Comparison of ENCODE assay signal across 13 mouse cellular contexts in the genomic region with DNA sequence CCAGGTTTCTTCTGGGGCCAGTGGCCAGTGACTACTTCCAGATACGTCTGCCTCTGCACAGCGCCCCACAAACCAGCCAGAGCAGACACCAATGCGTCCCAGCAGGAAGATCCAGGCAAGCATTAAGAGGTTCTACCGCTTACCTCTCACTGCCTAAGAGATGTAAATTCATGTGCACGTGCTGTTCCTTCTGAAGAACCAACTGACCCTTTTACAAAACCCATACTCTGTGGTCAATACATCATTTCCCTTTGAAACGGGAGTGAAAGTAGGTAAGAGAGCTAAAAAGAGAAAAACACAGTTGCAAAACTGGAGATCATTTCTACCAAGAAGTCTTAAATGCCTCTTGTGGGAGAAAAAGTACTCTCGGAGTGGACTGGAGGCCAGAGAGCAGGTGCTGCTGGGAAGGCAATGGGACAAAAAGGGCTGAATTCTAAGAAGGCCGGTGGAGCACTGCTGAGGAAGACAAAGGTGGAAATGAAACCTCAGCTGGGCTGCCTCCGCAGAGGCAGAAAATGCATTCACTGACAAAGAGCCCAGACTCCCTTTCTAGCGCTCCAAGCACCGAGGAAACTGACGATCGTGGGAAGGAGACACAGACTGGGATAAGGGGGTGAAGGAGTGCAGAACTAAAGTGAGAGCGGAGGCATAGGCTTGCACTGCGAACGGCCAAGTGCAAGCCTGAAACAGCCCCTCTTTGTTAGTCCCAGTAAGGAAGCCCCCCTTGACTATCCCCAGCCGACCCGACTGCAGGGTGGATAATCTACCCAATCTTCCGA. TPM values are rescaled to one million over a fixed set of nuclear protein-coding genes. Genes with fewer than 3 reads are reported as not detected.
A peak's percentile ranks its signal among the peaks of the same experiment; 100 is the strongest.
DNase-seq lines count a peak whose midpoint lies in the region; ATAC-seq and TF ChIP-seq lines count a peak whose summit lies in the region.
"Had no signal": no experiment of that assay in that cellular context is flagged by ENCODE, and none has a peak within 500 bp of the region (broad histone marks: within the 10 kb centered on the region; RNA-seq: fewer than 3 reads in every experiment).

No protein-coding gene starts in this region.

- H3K4me2 ChIP-seq in neural tube, embryonic 15.5 days: no peak overlapping the region
- H3K4me2 ChIP-seq: liver, embryonic 12.5 days had no signal

- peak overlapping the region; percentile 23; the same call in 1 of the 2 replicates for H3K4me3 ChIP-seq in forebrain, embryonic 10.5 days
- no peak overlapping the region for H3K4me3 ChIP-seq in left cerebral cortex, adult 2 months
- H3K4me3 ChIP-seq in neural tube, embryonic 15.5 days (replicated peaks): no peak overlapping the region
- H3K4me3 ChIP-seq: liver, embryonic 12.5 days had no signal

- no peak for TF ChIP-seq CTCF in left cerebral cortex, adult 2 months (IDR thresholded peaks at IDR 0.05)

- peaks cover 4% of the 10 kb centered on the region; the same call in 1 of the 2 replicates for H3K9me3 ChIP-seq in forebrain, embryonic 10.5 days
- no peaks in the 10 kb centered on the region for H3K9me3 ChIP-seq in neural tube, embryonic 15.5 days (replicated peaks)

- 46% methylated on average over 19 of the region's 19 CpGs for WGBS in forebrain, embryonic 10.5 days
- WGBS in neural tube, embryonic 15.5 days: 49% methylated on average over 19 of the region's 19 CpGs

- H3K36me3 ChIP-seq in forebrain, embryonic 10.5 days (replicated peaks): peaks cover 72% of the 10 kb centered on the region
- peaks cover 45% of the 10 kb centered on the region for H3K36me3 ChIP-seq in neural tube, embryonic 15.5 days

- H3K27ac ChIP-seq in forebrain, embryonic 10.5 days: peak overlapping the region; percentile 82
- H3K27ac ChIP-seq in left cerebral cortex, adult 2 months: peak overlapping the region; percentile 90
- H3K27ac ChIP-seq in neural tube, embryonic 15.5 days (replicated peaks): 0 out of 2 replicates have a peak overlapping the region, but pooled peaks have one; percentile 30
- H3K27ac ChIP-seq: liver, embryonic 12.5 days had no signal

- intact Hi-C loops in left cerebral cortex, postnatal 4 days (cut with DNase I): no loop called here
- intact Hi-C loops in left cerebral cortex, adult 2 months (cut with DNase I): loop anchor here (1.0 to 2.0 kb wide), 3 partner anchors 27 to 122 kb away; no protein-coding TSS in a partner anchor

- no peak overlapping the region for H3K9ac ChIP-seq in neural tube, embryonic 15.5 days (replicated peaks)
- H3K9ac ChIP-seq: liver, embryonic 12.5 days had no signal

- H3K27me3 ChIP-seq in forebrain, embryonic 10.5 days (ENCODE audit: poor library complexity, severe bottlenecking): no peaks in the 10 kb centered on the region
- no peaks in the 10 kb centered on the region for H3K27me3 ChIP-seq in neural tube, embryonic 15.5 days (replicated peaks)
- H3K27me3 ChIP-seq: liver, embryonic 12.5 days had no signal

- peaks cover 18% of the 10 kb centered on the region for H3K4me1 ChIP-seq in forebrain, embryonic 10.5 days
- H3K4me1 ChIP-seq in neural tube, embryonic 15.5 days: 0 out of 2 replicates have a peak, but pooled peaks cover 5% of the 10 kb centered on the region

- no peak for ATAC-seq in neural tube, embryonic 15.5 days (ENCODE audit: low FRiP score)
- ATAC-seq: liver, embryonic 12.5 days had no signal

- DNase-seq in left cerebral cortex, adult 18-20 months (ENCODE audit: low spot score in 2 of 2): peak; percentile 42 to 56
- DNase-seq in left cerebral cortex, postnatal 4 days: no peak
- DNase-seq in forebrain, embryonic 10.5 days (ENCODE audit: extremely low spot score, low spot score): no peak
- DNase-seq in left cerebral cortex, adult 2 months (ENCODE audit: extremely low spot score in 1 of 2, low spot score in 2 of 2): peak; percentile 30 to 49
- no peak for DNase-seq in layer of hippocampus, postnatal 14 days (ENCODE audit: low spot score in 2 of 2)
- no peak for DNase-seq in Muller cell, postnatal 12 days (ENCODE audit: inconsistent ontology term)
- no peak for DNase-seq in kidney, postnatal 25 days
- DNase-seq: kidney, postnatal 10 days; retina, postnatal 1 day; thymus, adult 2 months had no signal

RNA-seq across cellular contexts. Expression of gene Podn, which starts 36.5 kb away (rescaled TPM):
- total RNA-seq in left cerebral cortex, adult 18-20 months (2021): 1 to 10 TPM; 8.2 to 9.3 TPM
- total RNA-seq in left cerebral cortex, postnatal 4 days (2021): 1 to 10 TPM; 5.7 to 9.5 TPM
- 0.10 and 0.22 TPM in 2 replicates for polyA plus RNA-seq in forebrain, embryonic 10.5 days (2016; fragmentation: Nextera tagmentation; extraction: Ambion mirVana)
- 10 to 100 TPM in 1 of 2 experiments, 1 to 10 TPM in 1; 8.7 to 10.4 TPM for total RNA-seq in left cerebral cortex, adult 2 months (2021)
- 0.32 and 0.44 TPM in 2 replicates for polyA plus RNA-seq in neural tube, embryonic 15.5 days (2015; fragmentation: Nextera tagmentation; extraction: Ambion mirVana)
- 10 to 100 TPM in 1 of 2 experiments, 1 to 10 TPM in 1; 8.8 to 11.5 TPM for total RNA-seq in layer of hippocampus, postnatal 14 days (2021)
- total RNA-seq: megakaryocyte-erythroid progenitor cell, adult 5-6 weeks had no signal

Comparison
In these comparisons a context has a peak if more than half of its experiments do, and no peak if none do; other contexts are left out.
1. DNase-seq: peak in left cerebral cortex, adult 18-20 months (2 of 2) and left cerebral cortex, adult 2 months (2 of 2); none in left cerebral cortex, postnatal 4 days (single experiment), forebrain, embryonic 10.5 days (single experiment), layer of hippocampus, postnatal 14 days (0 of 2), Muller cell, postnatal 12 days (single experiment) and kidney, postnatal 25 days (0 of 2).
2. H3K27ac ChIP-seq: peak in every context shown above with its lines; median percentile 90 in left cerebral cortex, adult 2 months; 82 in forebrain, embryonic 10.5 days; 30 in neural tube, embryonic 15.5 days.